Mouse (Mus musculus): ENCODE data around the gene 2200002D01Rik.
A peak's percentile ranks its signal among the peaks of the same experiment; 100 is the strongest.
"Not testable (repeated sequence)": the region's sequence is repeated elsewhere in the genome, so short reads cannot be mapped to it uniquely, and the experiment has no call there.

Gene 2200002D01Rik

DNA sequence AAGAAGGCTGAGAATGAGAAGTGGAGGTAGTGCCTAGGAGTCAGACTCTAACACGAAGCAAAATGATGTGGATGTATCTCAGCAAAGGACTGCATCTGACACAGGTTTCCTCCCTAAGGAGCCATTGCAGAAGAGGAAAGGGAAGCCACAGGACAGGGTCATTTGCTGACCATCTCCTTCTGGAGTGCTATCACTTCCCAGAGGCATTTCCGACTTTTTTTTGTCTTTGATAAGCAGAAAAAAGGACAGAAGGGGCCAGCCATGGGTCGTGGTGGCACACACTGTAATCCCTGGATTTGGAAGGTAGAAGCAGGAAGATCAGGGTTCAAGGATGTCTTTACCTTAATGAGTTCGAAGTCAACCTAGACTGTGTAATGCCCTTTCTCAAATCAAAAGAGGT lies 11.7 kb downstream of the 2200002D01Rik start:
- DNase-seq: no peak

DNA sequence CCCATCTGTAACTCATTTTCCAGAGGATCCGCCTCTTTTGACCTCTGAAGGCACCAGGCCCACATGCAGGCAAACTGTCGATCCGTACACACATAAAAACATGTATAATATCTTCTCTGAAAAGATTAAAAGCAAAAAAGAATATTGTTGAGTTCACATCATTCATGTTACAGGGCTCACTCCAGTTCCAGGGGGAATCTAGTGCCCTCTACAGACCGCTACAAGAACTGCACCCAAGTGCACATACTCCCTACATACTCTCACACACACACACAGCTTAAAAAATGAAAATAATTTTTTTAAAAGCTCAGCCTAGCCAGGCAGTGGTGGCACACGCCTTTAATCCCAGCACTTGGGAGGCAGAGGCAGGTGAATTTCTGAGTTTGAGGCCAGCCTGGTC lies 13.6 kb downstream of the 2200002D01Rik start:
- no peak for DNase-seq

DNA sequence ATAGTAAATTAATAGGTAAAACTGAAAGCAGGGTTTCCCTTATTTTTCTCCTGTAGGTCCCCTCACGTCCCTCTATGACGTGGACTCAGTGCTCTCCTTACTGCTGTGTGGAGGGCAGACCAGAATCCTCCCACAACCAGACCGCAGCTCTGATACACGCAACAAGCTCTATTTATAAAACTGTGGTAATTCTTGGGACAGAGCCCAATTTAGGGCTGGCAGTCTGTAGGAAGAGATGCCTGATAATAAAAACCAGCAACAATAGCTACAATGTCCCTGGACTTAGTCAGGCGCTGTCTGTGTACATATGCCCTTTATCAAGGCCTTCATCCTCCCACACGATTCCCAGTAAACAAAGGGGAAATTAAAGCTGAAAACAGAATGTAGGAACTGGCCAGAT lies 14.5 kb downstream of the 2200002D01Rik start:
- peak; percentile 81 for DNase-seq

DNA sequence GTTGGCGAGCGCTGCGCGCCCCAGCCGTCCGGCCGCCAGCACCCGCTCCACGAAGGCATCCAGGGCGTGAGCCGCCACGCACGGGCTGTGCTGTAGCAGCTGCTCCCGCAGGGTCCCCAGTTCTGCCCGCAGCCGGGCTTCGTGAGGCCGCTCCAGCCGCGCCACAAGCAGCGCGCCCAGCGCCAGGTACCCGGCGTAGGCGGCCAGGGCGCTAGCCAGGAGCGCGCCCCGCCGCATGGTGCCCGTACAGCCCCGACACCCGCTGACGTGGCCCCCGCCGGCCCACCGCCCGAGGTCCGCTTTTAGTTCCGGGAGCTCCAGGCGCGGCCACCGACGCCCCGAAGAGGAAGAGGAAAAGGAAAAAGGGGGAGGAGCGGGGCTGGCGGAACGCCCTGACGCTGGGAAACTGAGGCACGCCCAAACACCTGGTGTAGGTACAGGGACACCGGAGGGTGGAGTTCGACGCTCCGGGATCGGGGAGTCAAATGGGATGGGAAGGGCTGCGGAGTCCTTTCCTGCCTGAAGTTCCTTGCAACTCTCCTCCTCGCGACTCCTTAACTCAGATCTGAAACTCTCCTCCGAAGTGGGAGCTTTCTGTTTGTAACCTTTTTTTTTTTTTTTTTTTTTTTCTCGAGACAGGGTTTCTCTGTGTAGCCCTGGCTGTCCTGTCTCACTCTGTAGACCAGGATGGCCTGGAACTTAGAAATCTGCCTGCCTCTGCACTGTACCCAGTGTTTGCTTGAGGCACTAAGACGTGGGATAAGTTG lies 15.8 kb downstream of the 2200002D01Rik start, which contains the start of gene Kcnk6:
Gene Kcnk6 (minus strand): TSS at position 269 of the 767 bp plus-strand sequence.
- DNase-seq: peak; percentile 76

DNA sequence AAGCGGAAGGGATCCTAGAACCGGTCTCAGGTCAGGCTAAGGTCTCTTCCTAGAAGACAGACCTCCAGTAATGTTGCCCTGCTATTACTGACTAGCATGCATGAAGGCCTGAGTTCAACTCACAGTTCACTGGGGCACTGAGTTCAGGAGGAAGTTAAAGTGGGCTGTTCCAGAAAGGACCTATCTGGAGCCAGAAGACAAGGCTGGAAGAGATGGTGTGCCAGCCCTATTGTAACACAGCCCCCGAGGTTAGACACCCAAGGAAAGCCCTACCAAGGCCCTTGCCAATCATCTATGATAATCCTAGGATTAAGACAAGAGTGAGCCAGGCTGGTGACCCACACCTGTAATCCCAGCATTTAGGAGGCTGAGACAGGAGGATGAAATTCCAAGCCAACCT lies 16.7 kb downstream of the 2200002D01Rik start:
- no peak for DNase-seq

DNA sequence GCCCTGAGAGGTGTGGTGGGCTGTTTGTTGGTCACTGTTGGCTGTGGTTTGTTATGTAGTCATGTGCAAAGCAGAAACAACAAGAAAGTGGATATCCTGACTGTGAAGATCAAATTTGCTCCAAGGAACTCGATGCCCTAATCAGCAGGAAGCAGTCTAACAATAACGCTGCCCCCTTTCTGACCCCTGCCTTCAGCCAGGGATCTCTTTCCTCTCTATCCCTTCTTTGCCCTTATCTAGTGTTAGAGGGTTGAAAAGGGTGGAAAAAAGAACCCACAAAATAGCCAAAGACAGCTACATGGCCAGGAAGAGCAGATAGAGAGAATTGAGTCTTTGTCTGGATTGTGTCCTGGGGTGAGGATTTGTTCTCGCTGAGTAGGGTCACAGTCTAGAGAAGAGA lies 17.7 kb downstream of the 2200002D01Rik start:
- no peak for DNase-seq

DNA sequence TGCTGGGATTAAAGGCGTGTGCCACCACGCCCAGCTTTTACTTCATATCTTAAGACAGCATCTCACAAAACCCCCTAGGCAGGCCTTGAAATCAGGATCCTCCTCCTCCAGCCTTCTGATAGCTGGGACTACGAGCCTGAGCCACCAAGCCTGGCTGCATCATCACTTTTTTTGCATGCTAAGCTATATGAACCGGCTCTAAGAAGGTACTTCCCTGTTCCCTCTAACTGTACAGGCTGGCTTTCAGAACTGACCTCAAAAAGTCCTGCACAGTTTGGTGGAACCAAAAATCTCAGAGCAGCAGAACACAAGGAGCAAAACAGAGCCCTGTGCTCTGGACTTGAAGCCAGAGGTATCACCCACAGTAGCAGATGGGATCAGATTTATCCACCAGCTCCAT lies 20.1 kb downstream of the 2200002D01Rik start:
- no peak for DNase-seq

DNA sequence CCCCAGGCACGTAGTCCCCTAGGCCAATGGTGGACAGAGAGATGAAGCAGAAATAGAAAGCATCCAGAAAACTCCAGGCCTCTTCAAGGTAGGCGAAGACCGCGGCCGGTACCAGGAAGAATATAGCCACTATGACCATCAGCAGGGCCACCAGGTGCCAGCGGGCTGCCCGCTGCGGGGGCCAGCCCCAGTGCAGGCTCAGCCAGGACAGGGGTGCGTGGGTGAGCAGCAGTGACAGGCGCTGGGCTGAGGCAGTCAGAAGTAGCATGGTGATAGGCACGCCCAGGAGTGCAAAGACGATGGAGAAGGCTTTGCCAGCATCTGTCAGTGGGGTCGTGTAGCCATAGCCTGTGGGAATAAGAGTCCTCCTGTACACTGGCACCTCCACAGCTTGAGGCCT lies 22.7 kb downstream of the 2200002D01Rik start:
- no peak for DNase-seq

DNA sequence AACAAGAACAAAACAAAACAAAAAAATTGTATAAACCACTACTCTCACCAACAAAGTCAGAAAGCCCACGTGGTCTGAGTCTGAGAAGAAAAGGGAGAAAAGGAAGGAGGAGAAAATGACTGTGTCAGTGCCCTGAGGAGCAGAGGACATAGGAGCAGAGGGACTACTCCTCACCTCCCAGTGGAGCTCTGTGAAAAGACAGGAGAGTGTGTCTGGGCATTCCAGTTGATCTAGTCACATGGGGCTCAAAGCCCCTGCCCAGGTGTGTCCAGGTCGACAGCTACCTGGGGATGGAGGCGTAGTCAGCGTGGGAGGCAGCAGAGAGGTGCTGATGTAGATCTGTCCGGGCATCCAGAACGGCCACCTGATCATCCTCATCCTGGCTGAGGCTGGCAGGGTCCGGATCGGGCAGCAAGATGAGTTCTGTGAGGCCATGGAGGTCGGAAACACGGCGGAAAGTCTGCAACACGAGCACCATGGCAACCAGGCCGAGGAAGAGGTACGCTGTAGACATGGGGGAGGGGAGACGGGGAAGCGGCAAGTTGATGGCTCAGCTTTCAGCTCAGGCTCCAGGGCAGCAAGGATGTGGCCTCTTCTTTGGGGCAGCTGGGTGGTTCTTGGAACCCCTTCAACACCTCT lies 23.4 kb downstream of the 2200002D01Rik start:
- no peak for DNase-seq

DNA sequence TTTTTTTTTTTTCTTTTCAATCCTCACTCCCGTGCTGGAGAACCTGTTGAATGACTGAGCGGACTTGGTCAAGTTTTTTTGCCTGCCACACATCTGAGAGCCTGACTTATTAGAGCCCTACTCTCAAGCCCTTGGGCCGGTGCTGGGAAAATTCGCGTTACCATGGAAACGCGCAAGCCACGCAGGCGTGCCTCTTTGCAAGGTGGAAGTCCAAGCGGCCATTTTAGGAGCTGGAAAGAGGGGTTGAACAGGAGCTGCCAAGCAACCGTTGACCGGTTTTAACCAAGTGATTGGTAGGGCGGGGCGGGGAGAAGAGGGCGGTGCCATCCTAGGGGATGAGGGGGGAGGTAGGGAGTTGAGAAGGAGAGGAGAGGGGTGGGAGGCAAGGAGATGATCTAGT lies 33.4 kb downstream of the 2200002D01Rik start:
- no peak for DNase-seq

DNA sequence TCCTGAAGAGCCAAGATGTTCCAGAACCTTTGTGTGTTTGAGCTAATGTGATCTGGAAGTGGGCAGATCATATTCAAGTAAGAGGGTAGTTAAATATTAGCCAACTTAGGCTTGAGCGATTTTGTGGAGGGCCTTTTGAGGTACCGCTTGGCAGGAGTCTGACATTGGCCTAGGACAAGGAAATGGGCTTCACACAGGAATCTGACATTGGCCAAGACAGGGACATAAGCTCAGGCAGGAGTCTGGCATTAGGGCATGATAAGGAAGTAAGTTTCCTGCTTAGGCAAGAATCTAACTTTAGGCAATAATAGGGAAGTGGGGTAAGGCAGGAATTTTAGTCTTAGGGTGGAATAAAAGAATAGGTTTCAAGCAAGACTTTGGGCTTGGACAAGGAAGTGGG lies 34.0 kb downstream of the 2200002D01Rik start:
- DNase-seq: no peak

DNA sequence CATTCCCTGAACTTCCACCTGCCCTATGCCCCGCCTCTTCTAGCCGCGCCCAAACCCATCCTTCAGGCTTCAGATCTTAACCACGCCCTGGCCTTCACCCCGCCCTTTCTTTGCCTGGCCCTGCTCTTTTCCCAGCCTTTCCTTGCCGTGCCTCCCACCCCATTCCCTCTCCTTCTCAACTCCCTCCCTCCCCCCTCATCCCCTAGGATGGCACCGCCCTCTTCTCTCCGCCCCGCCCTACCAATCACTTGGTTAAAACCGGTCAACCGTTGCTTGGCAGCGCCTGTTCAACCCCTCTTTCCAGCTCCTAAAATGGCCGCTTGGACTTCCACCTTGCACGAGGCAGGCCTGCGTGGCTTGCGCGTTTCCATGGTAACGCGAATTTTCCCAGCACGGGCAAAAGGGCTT lies 34.6 kb downstream of the 2200002D01Rik start, which contains the start of gene Catsperg1:
Gene Catsperg1 (minus strand): TSS at position 361 of the 408 bp plus-strand sequence.
- DNase-seq: peak; percentile 30

DNA sequence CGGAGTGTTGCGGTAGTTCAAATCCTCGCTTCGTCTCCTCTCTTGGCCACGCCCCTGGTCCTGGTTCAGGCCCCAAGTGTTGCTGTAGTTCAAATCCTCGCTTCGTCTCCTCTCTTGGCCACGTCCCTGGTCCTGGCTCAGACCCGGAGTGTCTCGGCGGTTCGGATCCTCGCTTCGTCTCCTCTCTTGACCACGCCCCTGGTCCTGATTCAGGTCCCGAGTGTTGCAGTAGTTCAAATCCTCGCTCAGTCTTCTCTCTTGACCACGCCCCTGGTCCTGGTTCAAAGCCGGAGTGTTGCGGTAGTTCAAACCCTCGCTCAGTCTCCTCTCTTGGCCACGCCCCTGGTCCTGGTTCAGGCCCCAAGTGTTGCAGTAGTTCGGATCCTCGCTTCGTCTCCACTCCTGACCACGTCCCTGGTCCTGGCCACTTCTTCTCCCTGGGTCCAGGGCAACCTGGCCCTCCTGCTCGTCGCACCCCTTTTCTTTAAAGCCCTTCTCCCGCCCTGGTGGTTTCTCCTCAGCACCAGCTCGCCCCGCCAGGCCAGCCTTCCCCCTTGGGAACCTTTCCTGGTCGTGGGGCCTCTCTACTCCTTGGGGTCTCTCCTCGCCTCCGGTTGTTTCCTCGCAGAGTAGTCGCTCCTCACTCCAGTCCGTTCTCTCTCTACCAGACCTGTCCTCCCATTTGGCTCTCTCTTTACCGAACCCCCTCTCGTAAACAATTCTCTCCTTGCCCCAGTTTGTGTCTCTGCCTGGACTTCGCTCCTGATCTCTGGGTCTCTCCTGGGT lies 35.3 kb downstream of the 2200002D01Rik start:
- not testable (repeated sequence) for DNase-seq

DNA sequence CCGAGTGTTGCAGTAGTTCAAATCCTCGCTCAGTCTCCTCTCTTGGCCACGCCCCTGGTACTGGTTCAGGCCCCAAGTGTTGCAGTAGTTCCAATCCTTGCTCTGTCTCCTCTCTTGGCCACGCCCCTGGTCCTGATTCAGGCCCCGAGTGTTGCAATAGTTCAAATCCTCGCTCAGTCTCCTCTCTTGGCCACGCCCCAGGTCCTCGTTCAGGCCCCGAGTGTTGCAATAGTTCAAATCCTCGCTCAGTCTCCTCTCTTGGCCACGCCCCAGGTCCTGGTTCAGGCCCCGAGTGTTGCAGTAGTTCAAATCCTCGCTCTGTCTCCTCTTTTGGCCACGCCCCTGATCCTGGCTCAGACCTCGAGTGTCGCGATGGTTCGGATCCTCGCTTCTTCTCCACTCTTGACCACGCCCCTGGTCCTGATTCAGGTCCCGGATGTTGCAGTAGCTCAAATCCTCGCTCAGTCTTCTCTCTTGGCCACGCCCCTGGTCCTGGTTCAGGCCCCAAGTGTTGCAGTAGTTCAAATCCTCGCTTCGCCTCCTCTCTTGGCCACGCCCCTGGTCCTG lies 36.0 kb downstream of the 2200002D01Rik start:
- DNase-seq: no peak

DNA sequence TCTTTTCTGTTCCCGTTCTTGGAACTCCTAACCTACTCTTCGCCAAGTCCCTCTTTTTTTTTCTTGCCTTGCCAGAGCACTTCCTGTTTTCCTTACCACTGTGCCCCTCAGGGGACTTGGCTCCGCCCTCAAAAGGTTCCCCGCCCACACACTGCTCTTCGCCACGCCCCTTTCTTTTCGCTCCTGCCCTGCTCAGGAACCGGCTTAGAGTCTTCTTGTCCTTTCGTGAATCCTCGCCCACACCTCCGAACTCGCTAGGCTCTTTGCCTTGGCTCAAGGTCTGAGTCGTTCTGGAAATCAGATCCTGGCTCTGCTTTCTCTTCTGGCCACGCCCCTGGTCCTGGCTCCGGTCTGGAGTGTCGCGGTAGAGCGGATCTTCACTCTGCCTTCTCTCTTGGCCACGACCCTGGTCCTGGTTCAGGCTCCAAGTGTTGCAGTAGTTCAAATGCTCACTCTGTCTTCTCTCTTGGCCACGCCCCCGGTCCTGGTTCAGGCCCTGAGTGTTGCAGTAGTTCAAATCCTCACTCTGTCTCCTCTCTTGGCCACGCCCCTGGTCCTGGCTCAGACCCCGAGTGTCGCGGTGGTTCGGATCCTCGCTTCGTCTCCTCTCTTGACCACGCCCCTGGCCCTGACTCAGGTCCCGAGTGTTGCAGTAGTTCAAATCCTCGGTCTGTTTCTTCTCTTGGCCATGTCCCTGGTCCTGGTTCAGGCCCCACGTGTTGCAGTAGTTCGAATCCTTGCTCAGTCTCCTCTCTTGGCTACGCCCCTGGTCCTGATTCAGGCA lies 36.7 kb downstream of the 2200002D01Rik start:
- peak; percentile 95 for DNase-seq

DNA sequence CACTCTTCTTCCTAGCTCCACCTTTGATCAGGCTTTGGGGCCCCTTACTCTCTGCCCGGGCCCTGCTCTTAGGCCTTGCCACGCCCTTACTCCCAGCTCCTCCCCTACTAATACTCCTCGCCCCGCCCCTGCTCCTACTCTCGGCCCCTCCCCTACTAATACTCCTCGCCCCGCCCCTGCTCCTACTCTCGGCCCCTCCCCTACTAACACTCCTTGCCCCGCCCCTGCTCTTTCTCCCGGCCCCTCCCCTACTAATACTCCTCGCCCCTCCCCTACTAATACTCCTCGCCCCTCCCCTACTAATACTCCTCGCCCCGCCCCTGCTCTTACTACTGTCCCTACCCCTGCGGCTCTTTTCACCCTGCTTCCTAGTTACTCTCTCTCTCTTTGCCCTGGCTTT lies 37.3 kb downstream of the 2200002D01Rik start:
- DNase-seq: peak; percentile 76

DNA sequence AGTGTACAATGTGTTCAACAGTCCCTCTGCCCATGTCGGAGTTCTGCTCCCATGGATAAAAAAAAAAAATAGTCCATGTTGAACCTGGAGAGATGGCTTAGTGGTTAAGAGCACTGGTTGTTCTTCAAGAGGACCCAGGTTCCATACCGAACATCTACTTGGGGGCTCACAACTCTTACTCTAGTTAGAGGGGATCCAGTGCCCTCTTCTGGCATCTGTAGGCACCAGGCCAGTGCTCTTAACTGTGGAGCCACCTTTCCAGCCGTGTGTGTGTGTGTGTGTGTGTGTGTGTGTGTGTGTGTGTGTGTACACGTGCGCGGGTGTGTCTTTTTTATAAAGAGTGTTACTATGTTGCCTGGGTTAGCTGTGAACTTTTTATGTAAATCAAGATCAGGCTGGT lies 45.7 kb downstream of the 2200002D01Rik start:
- no peak for DNase-seq
